Mouse (Mus musculus): ENCODE data around the gene Cphx1. TPM values are rescaled to one million over a fixed set of nuclear protein-coding genes. Genes with fewer than 3 reads are reported as not detected.

Gene Cphx1
- total RNA-seq (2023; ENCODE audit: inconsistent age): not detected in 4 replicates

DNA sequence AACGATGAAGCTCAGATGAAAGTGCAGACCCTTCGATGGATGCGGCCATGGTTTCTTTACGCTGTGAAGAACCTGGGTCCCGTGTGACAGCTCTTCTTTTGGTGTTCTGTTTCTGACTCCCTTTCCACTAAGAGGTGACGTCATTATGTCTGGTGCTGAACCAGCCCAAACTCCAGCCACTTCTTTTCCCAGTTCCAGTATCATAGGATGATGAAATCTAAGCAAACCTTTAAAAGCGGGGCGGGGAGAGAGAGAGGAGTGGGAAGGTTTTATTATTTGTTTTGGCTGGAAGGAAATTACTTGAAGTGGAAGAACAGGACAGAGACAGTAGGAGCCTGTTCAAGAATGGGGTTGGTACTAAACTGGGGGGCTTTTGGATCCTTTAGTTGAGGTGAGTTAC is at the start of gene Cphx1:
Gene Cphx1, plus strand, starts transcription at position 301 of the 400 bp plus-strand sequence.

GRCm38 (mm10) chr14:25903000-25903399 is 35.1 kb upstream of the Cphx1 start, which contains the start of gene Plac9a:
Gene Plac9a (minus strand): TSS chr14:25903100.

GRCm38 (mm10) chr14:25927562-25927881 is 10.6 kb upstream of the Cphx1 start, which contains the start of gene Tmem254a:
Gene Tmem254a (minus strand): TSS chr14:25927672.

GRCm38 (mm10) chr14:25978371-25979241 is 40.5 kb downstream of the Cphx1 start, which contains the start of gene Duxbl1:
Gene Duxbl1 (plus strand): TSS chr14:25978577.

Other genes with a start within 250 kb of the Cphx1 start
- gene Ppif, start 244.2 kb upstream of the Cphx1 start, total RNA-seq (2023; ENCODE audit: inconsistent age): 25.4 to 31.2 TPM (median 26.8 TPM) in 4 replicates
- gene Zcchc24, start 169.3 kb upstream of the Cphx1 start, total RNA-seq (2023; ENCODE audit: inconsistent age): 18.6 to 20.3 TPM (median 19.7 TPM) in 4 replicates
- 80.3 to 87.7 TPM (median 84.2 TPM) in 4 replicates for gene Anxa11, start 96.1 kb upstream of the Cphx1 start, total RNA-seq (2023; ENCODE audit: inconsistent age)
- not detected in 4 replicates for gene Plac9a, start 35.2 kb upstream of the Cphx1 start, total RNA-seq (2023; ENCODE audit: inconsistent age)
- 4.3 to 8.0 TPM (median 6.6 TPM) in 4 replicates for gene Tmem254a, start 10.6 kb upstream of the Cphx1 start, total RNA-seq (2023; ENCODE audit: inconsistent age)
- gene Duxbl1, start 40.3 kb downstream of the Cphx1 start, total RNA-seq (2023; ENCODE audit: inconsistent age): not detected in 4 replicates
- gene Gm9780, start 104.4 kb downstream of the Cphx1 start, total RNA-seq (2023; ENCODE audit: inconsistent age): not detected in 4 replicates
- 12.6 to 22.2 TPM (median 16.8 TPM) in 4 replicates for gene Tmem254c, start 129.1 kb downstream of the Cphx1 start, total RNA-seq (2023; ENCODE audit: inconsistent age)
- gene Cphx2, start 143.2 kb downstream of the Cphx1 start, total RNA-seq (2023; ENCODE audit: inconsistent age): not detected in 4 replicates
- gene Cphx3, start 144.0 kb downstream of the Cphx1 start, total RNA-seq (2023; ENCODE audit: inconsistent age): not detected in 4 replicates
- gene Duxbl2, start 180.0 kb downstream of the Cphx1 start, total RNA-seq (2023; ENCODE audit: inconsistent age): not detected in 4 replicates
- gene Plac9b, start 244.2 kb downstream of the Cphx1 start, total RNA-seq (2023; ENCODE audit: inconsistent age): not detected in 4 replicates